Mouse (Mus musculus) stomach, postnatal 0 days (tissue): ENCODE measurements at regions not wholly inside any gene's neighbourhood (a gene's known extent, or its start where the extent isn't known, plus 50 kb on each side); places are given as distances from the start of the nearest gene placed in this dataset.

Experiments
- CTCF ChIP-seq: IDR thresholded peaks from 2 replicates; pipeline ENCODE4 v1.5.1; 2016; ENCODE audit warnings: antibody characterized with exemption, low read depth, mild to moderate bottlenecking, moderate library complexity
- EP300 ChIP-seq: optimal IDR thresholded peaks from 2 replicates; pipeline ENCODE3; 2016; ENCODE audit warnings: antibody characterized with exemption

DNA sequence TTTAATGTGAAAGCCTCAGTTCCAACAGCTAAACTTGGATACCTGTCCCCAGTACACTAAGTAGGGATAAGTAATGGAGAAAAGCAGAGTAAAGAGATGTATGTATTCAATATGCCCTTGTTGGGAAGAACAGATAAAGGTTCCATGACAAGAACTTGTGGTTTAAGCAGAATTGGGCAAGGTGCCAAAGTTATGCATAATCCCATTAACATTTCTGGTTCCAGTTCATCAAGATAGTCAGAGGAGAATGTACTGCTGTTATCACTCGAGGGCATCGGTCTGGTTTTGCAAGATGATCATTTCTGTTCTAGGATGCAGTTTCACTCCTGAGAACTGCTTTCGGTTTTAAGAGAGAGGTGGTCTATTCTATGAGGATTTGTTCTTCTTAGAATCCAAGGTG is 1325.9 kb upstream of the Adam24 start:
- no peak for TF ChIP-seq CTCF
- TF ChIP-seq EP300, result no peak
